Mouse (Mus musculus) CD4-positive, CD25-positive, alpha-beta regulatory T cell, adult 2 months (primary cell): ENCODE results near the gene Papss1.

Experiments used
- DNase-seq: peaks from one replicate; pipeline ENCODE4 v3.0.0-alpha.2; 2012; ENCODE audit warnings: low read depth, low spot score

Papss1 gene

GRCm38 (mm10) chr3:131581096-131581495 lies 16.5 kb downstream of the Papss1 start:
- no peak for DNase-seq

GRCm38 (mm10) chr3:131586818-131587217 lies 22.2 kb downstream of the Papss1 start:
- DNase-seq: no peak

DNA sequence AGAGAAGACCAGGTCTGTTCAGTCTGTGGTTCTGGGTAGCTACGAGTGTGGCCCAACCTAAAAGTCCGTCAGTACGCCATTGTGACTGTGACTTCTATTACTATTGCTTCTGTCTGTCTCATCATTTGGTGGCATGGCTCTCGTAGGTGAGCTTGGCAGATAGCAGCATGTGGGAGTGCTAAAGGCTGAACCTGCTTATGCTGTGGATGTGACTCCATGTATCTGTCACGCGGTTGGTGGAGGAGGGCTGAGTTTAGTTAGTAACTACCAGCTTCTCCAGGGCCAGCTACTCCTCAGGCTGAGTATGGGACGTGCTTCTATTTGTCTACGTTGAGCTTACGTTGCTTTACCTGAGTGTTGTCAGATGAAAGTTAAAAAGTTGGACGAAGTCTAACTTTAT lies 23.4 kb downstream of the Papss1 start:
- no peak for DNase-seq

- DNase-seq: no peak
Measured at GRCm38 (mm10) chr3:131593143-131593798, 28.7 kb downstream of the Papss1 start.

DNA sequence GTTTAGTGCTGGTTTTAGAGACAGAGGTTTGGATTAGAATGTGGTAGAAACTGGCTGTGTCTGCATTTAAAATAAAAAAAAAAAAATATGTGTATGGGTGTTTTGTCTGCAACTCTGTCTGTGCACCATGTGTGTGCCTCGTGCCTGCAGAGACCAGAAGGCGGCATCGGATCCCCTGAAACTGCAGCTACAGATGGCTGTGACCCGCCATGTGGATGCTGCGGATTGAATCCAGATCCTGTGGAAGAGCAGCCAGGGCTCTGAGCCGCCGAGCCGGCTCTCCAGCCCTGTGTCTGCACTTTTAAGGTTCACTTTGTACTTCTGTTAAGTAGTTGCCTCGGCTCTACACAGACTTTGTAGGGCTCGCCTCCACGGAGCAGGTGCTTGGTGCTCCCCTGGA lies 29.8 kb downstream of the Papss1 start:
- DNase-seq: no peak

DNA sequence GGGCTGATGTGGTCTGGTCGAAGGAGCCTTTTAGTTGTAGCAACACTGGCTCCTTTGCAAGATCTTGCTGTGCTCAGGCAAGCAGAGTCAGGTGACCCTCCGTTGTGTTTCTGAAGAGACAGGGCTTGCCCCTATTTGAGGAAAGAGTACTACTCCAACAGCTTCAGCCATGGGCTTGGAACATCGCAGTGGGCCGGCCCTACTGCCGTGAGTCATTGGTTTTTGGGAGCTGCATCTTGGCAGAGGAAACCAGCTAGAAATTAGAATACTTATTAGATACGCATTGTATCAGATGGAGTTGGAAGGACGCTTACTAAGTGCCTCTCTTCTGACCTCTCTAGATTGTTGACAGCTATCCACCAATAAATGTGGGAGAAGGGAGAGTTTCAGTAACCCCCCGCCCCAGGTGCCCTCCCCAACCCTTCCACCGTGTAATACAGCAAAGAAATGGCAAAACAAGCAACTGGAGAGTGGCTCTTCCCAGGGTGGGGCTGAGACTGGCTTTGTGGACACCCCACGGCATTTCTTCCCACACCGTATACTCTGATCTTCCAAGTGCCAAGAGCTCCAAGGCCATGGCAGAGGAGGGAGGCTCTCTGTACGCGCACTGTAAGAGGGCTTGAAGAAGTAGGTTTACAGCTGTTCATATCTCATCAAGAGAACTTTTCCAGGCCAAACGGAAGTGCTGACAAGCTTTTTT lies 31.1 kb downstream of the Papss1 start:
- no peak for DNase-seq

DNA sequence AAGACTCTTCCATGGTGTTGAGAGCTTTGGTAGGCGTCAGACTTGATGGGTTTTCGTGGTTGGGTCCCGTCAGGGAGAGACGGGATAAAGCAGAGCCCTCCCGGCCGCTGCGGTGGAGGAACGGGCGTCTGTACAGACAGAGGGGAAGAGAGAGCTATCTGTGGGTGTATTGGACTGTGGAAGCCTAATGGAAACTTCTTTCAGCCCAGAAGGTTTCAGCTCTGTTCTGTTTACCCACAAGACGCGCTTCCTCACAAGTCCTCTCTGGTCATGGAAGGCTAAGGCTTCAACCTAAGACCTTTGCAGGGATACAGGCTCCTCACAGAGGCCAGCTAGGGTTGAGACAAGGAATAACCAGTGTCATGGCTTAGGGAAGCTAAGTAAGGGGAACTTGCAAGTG lies 36.2 kb downstream of the Papss1 start:
- no peak for DNase-seq

GRCm38 (mm10) chr3:131601366-131601765 lies 36.8 kb downstream of the Papss1 start:
- no peak for DNase-seq

DNA sequence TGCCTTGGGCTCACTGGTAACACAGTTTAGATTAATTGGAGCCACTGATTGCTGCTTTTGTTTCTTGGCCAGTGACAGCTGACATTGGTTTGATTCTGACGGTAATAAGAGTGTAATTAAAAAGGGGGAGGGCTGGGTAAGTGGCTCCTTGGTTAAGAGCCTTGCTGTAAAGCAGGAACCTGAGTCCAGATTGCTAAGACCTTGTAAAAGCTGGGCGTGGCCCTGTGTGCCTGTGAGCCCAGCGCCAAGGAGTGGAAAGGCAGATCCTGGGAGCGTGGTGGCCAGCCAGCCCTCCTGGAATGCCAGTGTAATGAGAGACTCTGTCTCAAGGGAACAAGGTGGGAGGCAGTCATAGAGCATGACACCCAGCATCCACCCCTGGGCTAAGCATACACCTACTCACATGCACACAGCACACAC lies 38.4 kb downstream of the Papss1 start:
- no peak for DNase-seq

DNA sequence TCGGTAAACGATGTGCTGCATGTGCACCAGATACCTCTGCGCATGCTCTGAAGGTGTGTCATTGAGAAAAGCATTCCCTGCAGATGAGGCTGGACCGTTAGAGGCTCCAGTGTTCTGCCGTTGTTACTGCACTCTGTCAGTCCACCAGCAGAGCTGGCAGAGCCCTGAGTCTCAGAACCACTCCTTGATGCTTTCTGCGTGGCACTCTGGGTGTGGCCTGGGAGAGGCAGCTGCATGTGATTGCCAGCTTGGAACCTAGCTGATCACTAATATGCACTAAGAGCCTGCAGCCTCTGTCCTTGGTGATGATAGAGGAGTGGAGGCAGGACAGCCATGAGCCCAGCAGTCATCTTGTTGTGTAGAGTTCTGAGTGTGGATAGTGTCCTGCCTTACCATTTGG lies 43.5 kb downstream of the Papss1 start:
- DNase-seq: no peak

DNA sequence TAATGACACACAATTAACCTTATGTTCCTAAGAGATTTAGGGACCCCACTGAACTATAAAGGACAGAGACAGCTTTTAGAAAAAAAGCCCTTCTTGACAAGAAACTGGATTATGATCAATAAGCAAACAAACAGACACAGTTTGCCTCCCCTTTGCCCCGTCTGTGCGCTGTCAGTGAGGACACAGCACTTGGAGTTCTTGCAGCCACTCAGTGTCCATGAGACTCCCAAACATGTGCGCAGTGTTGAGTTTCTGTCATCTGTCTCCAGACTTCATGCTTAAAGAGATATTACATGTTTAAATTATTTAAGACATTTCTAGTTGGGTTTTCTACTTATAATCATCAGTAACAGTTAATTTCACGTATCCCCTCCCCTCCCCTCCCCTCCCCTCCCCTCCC lies 45.1 kb downstream of the Papss1 start:
- DNase-seq: no peak

- no peak for DNase-seq
Measured at GRCm38 (mm10) chr3:131610595-131610994, 46.0 kb downstream of the Papss1 start.

GRCm38 (mm10) chr3:131612847-131613246 lies 48.3 kb downstream of the Papss1 start:
- no peak for DNase-seq

DNA sequence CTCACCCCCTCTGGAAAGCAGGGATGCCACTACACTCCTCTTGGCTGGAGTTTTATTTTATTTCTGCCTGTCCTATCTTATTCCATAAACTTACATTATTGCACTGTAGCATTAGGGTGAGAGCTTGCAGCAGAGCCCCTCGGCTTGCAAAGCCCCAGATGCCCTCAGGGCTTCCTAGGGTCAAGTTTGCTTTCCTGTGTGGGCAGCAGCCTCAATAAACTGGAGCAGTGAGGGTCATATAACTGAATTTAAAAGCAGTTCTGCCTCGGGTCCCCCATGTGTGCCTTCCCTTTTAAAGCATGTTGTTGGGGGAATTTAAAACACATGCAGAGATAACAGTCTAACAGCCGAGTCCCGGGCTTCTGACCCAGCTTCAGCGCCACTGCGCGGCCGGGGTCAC lies 49.5 kb downstream of the Papss1 start:
- DNase-seq: no peak

- DNase-seq: no peak
Measured at GRCm38 (mm10) chr3:131618580-131619338, 54.2 kb downstream of the Papss1 start.

- DNase-seq: no peak
Measured at GRCm38 (mm10) chr3:131623208-131623607, 58.6 kb downstream of the Papss1 start.

DNA sequence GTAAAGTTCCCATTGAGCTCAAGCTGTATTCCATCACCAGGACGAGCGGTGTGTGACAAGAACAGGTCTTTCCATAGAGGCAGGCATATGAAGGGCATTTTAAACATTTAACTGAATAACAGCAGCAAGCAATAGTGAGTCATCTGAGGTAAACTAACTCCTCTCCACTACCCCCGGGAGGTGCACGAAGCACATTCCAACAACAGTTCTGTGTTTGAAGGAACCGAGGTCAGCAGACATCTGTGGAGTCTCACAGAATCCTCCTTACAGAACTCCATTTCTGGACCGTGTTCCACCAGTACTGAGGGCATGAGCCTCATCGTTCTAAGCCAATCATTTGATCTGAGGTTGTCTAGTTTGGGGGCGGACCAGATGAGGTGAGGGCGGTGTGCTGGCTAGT lies 59.5 kb downstream of the Papss1 start:
- no peak for DNase-seq

DNA sequence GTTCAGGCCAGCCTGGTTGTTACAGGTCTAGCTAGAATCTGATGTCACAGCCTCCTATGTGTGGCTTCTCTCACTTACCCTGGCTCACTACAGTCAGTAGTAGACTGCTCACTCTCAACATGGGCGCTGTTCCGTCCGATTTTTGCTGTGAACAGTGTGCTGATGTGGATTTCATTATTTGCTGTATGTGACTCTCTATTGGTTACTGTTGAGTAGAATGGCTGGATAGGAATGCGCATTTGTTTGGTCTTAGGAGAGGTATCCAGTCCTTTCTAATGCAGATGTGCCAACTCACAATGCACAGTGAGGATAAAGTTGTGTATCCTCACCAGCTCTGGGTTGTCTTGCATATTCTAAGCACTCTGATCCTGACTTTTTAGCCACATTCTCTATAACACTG lies 62.9 kb downstream of the Papss1 start:
- no peak for DNase-seq

DNA sequence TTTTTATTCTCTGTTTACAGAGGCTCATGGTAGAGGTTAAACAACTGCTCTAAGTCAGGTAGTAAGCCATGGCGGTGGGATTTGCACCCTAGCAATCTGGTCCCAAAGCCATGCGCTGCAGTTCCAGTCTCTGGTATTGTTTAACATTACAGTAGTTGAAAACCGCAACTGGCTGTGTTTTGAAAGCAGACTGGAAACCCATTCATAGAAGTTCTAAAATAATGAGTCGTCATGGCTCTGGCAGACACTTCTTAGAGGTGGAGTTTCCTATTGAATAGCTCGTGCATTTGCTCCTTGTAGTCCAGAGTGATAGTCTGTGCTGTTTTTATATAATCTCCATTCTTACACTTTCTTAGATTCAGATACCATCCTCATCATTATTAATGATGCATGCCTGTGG lies 63.7 kb downstream of the Papss1 start:
- DNase-seq: no peak

DNA sequence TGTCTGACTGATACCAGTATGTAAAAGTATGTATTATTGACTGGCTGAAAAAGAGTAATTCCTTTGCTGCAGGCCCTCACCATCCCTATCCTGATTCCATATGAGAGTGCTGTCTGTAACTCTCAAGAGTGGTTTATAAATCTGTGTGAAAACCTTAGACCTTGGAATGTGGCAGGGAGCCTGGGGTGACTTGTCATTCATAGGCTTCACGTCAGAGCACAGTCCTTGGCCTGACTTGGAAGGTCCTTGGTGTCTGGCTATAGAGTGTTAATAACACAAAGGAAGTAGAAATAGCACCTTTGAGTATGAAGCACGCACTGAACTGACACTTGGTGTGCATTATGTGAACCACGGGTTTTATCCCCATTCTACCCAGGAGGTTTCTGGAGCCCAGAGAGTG lies 64.4 kb downstream of the Papss1 start:
- no peak for DNase-seq

DNA sequence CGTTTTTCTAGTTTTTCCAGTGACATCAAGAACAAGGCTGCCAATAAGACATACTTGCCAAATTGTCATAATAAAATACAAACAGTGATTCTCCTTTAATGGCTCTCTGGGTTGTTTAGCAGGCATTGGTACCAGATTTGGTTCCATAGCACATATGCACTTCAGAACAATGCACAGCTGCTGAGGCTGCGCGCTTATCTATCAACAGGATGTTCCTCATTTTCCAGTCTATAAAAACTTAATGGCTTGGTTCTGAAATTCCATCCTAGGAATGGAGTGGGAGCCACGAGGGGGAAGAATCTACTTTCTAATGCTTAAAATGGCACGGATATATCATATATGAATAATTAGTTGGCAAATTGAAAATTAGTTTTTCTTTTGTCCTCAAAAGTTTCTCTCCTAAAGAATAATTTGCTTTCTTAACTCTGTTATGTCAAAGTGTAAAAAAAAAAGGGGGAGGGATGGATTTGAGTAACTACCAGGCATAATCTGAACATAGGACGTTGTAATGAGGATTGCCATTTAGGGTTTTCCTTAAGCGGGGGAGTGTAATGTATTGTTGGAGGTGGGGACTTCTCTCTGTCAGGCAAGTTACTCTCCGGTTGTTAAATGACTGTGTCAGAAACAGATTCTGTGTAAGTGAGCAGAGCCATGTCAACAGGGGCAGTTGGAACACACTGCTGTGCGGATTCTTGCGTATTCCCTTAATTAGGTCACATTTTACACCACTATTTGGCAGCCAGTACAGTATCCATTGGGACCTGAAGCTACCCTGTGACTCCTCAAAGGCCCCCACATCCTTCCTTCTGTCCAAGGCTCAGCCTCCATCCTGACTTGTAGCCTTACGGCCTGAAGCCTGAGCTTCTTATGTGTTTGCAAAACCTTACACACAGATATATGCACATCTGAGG lies 66.1 kb downstream of the Papss1 start:
- no peak for DNase-seq
